Mouse (Mus musculus): ENCODE measurements at regions not wholly inside any gene's neighbourhood (a gene's known extent, or its start where the extent isn't known, plus 50 kb on each side); places are given as distances from the start of the nearest gene placed in this dataset.

DNA sequence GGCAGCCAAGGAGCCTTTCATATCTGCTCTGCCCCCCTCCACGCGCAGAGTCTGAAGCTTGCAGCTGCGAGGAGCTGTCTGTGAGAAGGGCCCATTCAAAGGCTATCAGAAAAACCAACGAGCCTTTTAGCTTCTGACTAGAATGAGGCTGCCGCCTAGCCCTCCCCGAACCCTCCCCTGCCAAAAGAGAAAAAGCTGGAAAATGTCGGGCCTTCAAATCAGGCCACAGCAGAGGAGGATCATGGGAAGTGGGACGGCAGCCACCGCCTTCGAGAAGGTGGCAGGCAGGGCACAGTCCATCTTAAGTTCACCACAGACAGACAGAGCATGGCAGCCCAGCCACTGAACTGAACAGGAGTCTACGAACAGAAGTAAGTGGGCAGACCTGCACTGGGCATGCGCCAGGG lies 108.6 kb upstream of the Igsf21 start:
- in situ Hi-C loops (cut with MboI; ENCODE audit: low pct_unique_long_range_greater_than_20kb in 1 of 2, low sequenced_read_pairs in 2 of 2, unreplicated experiment in 1 of 2), result no loop called here

DNA sequence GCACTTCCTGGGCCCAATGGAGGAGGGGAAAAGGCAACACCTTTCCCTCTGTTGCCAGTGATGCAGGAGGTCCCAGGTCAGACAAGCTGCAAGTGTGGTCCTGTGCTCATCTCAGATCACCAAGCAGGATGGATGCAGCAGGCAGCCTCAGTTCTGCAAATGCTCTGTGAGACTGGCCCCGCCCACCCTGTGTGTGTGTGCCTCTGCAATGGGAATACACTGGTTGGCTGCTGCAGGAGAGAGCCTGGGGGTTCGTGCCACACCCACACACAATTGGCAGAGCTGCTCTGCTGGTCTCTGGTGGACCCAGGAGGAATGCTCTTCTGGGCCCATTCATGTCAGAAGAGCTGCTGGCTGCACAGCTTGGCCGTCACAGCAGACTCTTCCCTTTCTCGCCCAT lies 102.2 kb upstream of the Igsf21 start:
- in situ Hi-C loops (cut with MboI; ENCODE audit: low pct_unique_long_range_greater_than_20kb in 1 of 2, low sequenced_read_pairs in 2 of 2, unreplicated experiment in 1 of 2), result no loop called here

DNA sequence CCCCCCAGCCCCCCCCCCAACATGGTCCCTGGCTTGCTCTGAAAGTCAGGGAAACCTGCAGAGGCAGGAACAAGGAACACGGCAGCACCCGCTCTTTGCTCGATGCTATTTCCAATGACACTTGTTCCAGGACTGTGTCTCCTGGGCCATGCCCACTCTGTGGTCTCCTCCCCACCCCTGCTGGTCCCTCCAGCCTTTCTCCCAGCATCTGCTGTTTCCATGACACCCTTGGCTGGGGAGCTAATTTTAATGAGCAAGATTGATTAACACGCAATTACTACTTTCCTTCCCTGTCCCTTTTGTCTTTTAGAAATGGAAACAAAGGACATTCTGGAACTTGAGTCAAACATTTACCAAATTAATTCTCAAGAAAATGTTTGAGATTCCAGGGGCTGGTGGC lies 83.6 kb upstream of the Igsf21 start:
- in situ Hi-C loops (cut with MboI; ENCODE audit: low pct_unique_long_range_greater_than_20kb in 1 of 2, low sequenced_read_pairs in 2 of 2, unreplicated experiment in 1 of 2), result no loop called here

DNA sequence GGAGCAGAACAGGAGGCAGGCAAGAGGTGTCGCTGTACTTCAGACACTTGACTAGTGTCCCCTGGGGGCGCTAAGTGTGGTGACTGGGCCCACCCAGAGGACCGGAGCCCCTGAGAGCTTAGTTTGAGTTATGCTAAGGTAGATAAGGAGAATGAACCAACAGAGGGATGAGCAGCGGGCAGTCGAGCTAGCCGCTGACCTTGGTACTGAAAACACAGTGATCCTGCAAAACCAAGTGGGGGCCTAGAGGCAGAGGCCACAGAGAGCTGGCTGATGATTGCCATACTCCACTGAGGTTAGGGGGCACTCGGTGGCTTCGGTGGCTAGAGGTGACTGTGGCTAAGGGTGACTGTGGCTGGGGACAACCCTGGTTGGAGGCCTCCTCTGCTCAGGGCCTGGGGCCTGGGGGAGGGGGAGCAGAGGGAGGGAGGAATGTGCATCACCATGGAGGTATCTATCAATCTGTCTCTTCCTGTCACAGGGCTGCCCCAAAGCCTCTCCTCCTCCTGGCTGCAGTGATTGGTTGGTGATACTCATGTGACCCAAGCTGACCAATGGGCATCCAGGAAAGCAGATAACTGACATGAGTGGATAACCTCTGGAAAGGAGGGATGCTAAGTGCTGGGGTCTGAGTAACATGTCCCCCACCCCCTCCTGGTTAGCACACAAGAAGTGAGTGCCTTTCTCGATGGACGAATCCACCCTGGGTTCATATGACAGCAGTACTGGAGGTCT lies 80.3 kb upstream of the Igsf21 start:
- in situ Hi-C loops (cut with MboI; ENCODE audit: low pct_unique_long_range_greater_than_20kb in 1 of 2, low sequenced_read_pairs in 2 of 2, unreplicated experiment in 1 of 2), result no loop called here

DNA sequence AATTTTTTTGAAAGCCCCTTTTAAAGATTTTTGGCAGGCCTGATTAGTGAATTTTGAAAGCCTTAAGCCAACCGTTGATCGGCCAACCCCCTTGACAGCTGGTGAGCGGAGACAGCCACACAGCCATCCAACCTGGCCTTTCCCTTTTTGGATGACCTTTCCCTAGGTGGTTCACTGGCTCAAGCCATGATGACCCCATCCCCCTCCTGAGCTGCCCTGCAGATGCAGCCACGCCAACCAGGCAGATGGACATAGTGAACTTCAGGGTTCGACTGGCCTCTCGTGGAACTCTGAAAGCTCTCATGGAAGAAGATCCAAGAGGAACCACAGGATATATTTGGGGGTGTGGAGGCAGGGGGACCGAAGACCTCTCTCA lies 79.1 kb upstream of the Igsf21 start:
- in situ Hi-C loops (cut with MboI; ENCODE audit: low pct_unique_long_range_greater_than_20kb in 1 of 2, low sequenced_read_pairs in 2 of 2, unreplicated experiment in 1 of 2), result no loop called here

DNA sequence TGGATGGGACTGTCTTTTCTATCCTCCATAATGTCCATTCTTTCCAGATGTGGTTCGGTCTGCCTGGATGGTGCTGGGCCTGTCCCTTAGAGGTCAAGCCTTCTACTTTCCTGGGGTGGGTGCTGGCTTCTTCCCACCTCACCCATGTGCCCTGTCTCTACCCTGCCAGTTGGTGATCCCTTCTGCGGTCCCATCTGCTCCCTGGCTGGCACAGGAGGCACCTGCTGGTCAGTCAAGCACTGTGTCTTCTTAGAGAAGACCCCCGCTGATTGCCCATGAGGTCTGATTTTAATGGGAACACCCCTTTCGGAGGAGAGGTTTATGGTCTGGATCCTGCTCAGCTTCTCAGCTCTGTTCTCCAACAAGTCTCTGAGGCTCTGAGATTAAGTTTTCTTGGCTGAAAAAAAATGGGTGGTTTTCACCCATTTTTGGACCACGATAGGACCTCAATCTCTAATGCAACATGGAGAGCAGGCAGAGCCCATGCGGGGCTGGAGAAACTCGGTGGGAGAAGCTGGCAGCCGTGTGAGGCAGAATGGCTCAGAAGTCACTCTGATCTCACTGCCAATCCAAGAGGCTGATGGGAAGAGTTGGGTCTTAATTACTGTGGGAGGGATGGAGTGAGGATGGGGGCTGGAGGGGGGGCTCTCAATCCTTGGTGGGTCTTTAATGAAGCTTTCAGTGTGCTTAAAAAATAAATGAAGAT lies 78.5 kb upstream of the Igsf21 start:
- in situ Hi-C loops (cut with MboI; ENCODE audit: low pct_unique_long_range_greater_than_20kb in 1 of 2, low sequenced_read_pairs in 2 of 2, unreplicated experiment in 1 of 2), result no loop called here

DNA sequence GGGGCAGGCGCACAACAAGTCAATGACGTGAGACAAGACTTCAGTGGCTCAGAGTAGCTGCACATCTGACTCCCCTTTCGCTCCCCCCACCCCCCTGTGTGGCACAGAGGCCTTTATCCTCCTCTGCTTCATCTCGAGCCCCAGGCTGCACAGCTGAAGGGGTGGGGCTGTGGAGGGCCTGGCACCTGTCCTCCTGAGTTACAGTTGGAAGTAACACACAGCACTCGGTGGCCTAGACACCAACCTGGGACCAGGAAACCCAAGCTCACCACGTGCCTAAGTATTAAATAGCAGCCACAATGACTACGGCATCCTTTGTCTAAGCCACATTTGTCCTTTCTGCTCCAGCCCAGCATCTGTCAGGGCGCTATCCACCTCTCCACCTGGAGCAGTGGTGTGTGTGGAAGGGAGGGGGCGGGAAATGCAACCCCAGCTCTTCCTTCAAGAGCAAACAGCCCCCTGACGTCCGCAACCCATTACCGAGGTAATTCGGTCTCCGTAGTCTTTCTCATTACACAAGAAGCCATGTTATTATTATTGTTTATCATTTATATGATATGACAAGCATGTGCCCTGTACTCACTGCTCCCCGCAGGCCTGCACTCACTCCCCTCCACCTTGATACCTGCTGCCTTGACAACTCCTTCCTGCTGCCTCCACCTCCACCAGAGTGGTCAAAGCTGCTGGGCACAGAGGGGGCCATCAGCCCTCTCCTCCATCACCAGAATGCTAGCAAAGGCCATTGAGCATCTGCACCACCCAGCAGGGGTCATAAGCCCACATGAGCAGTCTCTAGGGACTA lies 73.7 kb upstream of the Igsf21 start:
- in situ Hi-C loops (cut with MboI; ENCODE audit: low pct_unique_long_range_greater_than_20kb in 1 of 2, low sequenced_read_pairs in 2 of 2, unreplicated experiment in 1 of 2), result no loop called here

DNA sequence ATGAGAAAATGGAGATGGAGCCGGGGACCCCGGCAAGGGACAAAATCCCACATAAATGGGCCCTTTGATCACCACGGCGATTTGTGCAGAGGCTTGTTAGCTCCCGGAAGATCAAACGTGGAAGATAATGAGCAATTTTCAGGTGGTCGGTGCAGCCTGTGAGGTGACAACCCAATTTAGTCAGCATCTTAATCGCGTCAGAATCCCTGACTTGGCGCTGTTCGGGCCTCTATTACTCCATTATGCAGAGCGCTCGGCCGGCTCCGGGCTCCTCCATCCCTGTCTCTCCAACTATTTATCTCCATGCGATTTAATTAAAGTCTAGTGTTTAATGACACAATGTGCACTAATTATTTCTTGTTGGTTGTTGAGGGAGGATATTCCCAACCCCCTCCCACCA lies 66.1 kb upstream of the Igsf21 start:
- in situ Hi-C loops (cut with MboI; ENCODE audit: low pct_unique_long_range_greater_than_20kb in 1 of 2, low sequenced_read_pairs in 2 of 2, unreplicated experiment in 1 of 2), result no loop called here

DNA sequence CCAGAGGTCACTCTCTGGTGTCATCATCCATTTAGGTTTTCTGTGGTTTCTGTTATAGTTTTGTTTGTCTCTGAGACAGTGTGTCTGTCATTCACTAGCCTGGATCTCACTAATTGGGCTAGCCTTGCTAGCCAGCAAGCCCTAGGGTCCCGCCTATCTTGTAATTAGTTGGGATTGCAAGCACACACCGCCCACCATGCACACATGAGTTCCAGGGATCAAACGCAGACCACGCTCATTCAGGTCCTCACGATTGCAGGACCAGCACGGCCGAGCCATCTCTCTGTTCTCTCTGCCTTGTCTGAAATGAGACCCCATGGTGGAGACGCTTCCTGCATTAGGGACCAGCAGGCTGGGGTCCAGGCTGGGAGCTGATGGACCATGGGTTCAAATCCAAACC lies 60.9 kb upstream of the Igsf21 start:
- in situ Hi-C loops (cut with MboI; ENCODE audit: low pct_unique_long_range_greater_than_20kb in 1 of 2, low sequenced_read_pairs in 2 of 2, unreplicated experiment in 1 of 2), result no loop called here

DNA sequence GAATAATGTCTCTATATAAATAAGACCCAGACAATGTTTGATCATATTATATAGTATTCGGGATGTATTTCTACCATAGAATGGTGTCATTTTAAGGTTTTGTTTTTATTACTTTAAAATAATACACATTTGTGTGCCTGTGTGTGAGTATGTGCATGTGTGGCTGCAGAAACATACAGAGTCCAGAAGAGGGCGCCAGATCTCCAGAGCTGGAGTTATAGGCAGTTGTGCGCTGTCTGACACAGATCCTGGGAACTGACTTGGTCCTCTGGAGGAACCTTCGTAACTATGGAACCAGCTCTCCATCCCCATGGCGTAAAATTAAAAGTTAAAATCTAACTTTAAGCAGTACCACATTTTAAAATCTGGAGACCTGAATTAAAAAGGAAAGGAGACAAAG lies 58.4 kb upstream of the Igsf21 start:
- in situ Hi-C loops (cut with MboI; ENCODE audit: low pct_unique_long_range_greater_than_20kb in 1 of 2, low sequenced_read_pairs in 2 of 2, unreplicated experiment in 1 of 2), result no loop called here

DNA sequence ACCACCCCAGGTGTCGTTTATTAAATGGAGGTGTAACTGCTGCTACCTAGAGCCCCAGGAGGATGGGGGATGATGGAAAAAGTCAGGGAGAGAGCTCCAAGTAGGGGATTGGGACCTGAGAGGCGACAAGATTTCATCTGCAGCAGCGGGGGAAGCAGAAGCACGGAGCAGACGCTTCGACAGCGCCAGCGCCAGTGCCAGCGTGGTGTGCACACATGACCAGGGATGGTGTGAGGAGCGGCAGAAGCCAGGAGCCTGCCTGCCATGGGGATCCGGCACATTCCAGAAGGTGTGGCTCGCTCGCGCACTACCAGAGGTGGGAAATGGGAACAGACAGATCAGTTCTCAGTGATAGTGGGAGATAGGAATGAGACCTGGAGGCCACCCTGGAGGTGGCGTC lies 55.1 kb upstream of the Igsf21 start:
- in situ Hi-C loops (cut with MboI; ENCODE audit: low pct_unique_long_range_greater_than_20kb in 1 of 2, low sequenced_read_pairs in 2 of 2, unreplicated experiment in 1 of 2), result no loop called here

DNA sequence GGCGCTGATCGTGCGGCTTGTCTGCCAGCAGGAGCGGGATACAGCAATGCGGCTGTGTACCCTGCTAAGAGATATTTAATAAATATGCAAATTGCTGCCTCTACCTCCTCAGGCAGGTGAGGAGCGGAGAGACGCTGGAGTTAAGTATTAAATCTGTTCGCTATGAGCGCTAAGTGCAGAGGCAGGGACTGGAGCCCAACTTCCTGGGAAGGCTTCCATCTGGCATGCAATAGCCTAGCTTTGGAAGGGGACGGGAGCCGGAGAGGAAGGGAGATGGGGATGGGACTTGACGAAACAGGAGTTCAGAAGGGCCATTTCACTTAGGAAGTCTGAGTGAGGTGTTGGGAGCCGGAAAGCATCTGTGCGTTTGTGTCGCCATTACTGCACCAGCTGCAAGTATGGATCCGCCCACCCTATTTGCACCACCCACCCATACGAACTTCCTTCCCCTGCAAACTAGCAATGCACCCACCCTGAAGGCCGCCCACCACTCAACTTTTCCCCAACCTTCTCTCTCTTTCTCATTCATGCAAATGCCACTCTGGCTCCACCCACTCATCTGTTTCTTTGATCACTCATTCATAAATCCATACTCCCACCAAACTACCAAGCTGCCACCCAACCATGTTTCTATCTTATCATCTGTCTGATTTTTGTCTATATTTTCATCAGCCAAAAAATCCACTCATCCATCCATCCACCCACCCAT lies 51.5 kb upstream of the Igsf21 start:
- in situ Hi-C loops (cut with MboI; ENCODE audit: low pct_unique_long_range_greater_than_20kb in 1 of 2, low sequenced_read_pairs in 2 of 2, unreplicated experiment in 1 of 2), result loop anchor here in 1 of 2 experiments (25.0 kb wide), 1 partner anchor 164 kb away; no protein-coding TSS in a partner anchor

Data from mouse embryonic stem cell (cell line).